Mouse (Mus musculus) spleen, embryonic (tissue): ENCODE results near the gene Macrod1.

Experiments
- CTCF ChIA-PET: fragments of 350-600 bp; sonication (Branson Sonifier 250); formaldehyde crosslinking; loops from one replicate; lab custom pipeline; 2022; lab: Charles Lee

The Macrod1 gene

GRCm38 (mm10) chr19:7225096-7225690, 168.6 kb downstream of the Macrod1 start:
- CTCF ChIA-PET = no interaction called here

- CTCF ChIA-PET = no interaction called here
Measured at GRCm38 (mm10) chr19:7226511-7226914, 169.9 kb downstream of the Macrod1 start.

GRCm38 (mm10) chr19:7234537-7235221, 178.1 kb downstream of the Macrod1 start:
- CTCF ChIA-PET = interaction anchor here (0.6 to 1.2 kb wide), 3 partner anchors 93 to 202 kb away, joined by 3 to 9 read pairs (median 3); no protein-coding TSS in a partner anchor

- CTCF ChIA-PET = interaction anchor here (0.6 to 1.2 kb wide), 3 partner anchors 92 to 198 kb away, joined by 3 to 9 read pairs (median 5); no protein-coding TSS in a partner anchor
Measured at GRCm38 (mm10) chr19:7235461-7235860, 178.9 kb downstream of the Macrod1 start.

- CTCF ChIA-PET = interaction anchor here (0.6 kb wide), 1 partner anchor 199 kb away, joined by 5 read pairs; no protein-coding TSS in a partner anchor
Measured at GRCm38 (mm10) chr19:7236011-7236410, 179.4 kb downstream of the Macrod1 start.

- CTCF ChIA-PET = no interaction called here
Measured at GRCm38 (mm10) chr19:7236742-7237141, 180.1 kb downstream of the Macrod1 start.

GRCm38 (mm10) chr19:7239574-7239973, 183.0 kb downstream of the Macrod1 start:
- CTCF ChIA-PET = no interaction called here

- CTCF ChIA-PET = no interaction called here
Measured at GRCm38 (mm10) chr19:7240291-7240690, 183.7 kb downstream of the Macrod1 start.

GRCm38 (mm10) chr19:7240782-7241690, 184.4 kb downstream of the Macrod1 start, which contains the start of gene Naa40:
Gene Naa40 (minus strand): TSS chr19:7241183.
- CTCF ChIA-PET = interaction anchor here (0.6 kb wide), 1 partner anchor 203 kb away, joined by 3 read pairs; no protein-coding TSS in a partner anchor

GRCm38 (mm10) chr19:7246021-7246420, 189.4 kb downstream of the Macrod1 start:
- CTCF ChIA-PET = no interaction called here
